Mouse (Mus musculus): ENCODE measurements around the gene Uck2. TPM values are rescaled to one million over a fixed set of nuclear protein-coding genes. Genes with fewer than 3 reads are reported as not detected.

Gene Uck2
- polyA plus RNA-seq, 1 experiment from 2014 or later: 53.0 TPM

DNA sequence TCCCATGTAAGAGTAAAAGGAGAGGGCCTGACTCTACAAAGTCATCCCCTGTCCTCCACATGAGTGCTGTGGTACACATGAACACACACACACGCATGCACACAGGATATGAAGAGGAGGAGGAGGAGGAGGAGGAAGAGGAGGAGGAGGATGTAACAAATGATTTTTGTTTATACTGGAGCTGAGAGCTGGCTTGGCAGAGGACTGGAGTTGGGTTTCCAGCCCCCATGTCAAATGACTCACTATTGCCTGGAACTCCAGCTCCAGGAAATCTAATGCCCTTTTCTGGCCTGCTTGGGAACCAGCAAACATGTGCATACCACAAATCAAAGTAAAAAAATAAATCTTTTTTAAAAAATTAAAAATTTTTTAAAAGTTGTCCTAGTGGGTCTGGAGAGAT is 80.7 kb downstream of the Uck2 start:
- H3K36me3 ChIP-seq (ENCODE audit: control insufficient read depth, insufficient read depth, low read length): no peaks in the 10 kb centered on the region
- WGBS: 89% methylated on average over 1 of the region's 1 CpGs
- ATAC-seq (replicated peaks; ENCODE audit: low FRiP score, low TSS enrichment, low read depth) (no peak), DNase-seq (ENCODE audit: low spot score) (no peak)
- H3K27ac ChIP-seq (ENCODE audit: low read depth): no peak overlapping the region
- H3K4me3 ChIP-seq (ENCODE audit: low read depth, low read length): no peak overlapping the region
- H3K9me3 ChIP-seq (ENCODE audit: control insufficient read depth, low read length): no peaks in the 10 kb centered on the region
- no peaks in the 10 kb centered on the region for H3K27me3 ChIP-seq (replicated peaks; ENCODE audit: control insufficient read depth, insufficient read depth, low read length)
- no peak overlapping the region for H3K9ac ChIP-seq (ENCODE audit: low read length)
- H3K4me1 ChIP-seq (replicated peaks; ENCODE audit: control insufficient read depth, insufficient read depth, low read length): no peaks in the 10 kb centered on the region
- H3K4me2 ChIP-seq (ENCODE audit: low read length): no peak overlapping the region

DNA sequence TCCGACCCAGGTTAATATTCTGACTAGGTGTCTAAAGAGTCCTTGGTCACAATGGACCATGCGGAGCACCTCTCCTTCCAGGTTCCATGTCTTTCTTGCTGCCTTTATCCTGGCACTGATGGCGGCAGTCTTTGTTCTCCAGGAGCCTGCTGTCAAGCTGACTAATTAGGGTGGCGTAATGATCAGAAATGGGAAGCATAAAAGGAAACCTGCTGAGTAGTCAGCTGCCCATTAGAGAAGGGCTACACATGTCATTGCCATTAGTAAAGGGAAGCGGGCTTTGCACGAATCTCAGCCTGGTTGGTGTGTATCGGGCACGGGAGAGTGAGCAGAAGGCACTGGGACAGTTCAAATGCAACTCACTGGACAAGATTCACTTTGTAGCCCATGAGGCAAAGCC is 90.4 kb downstream of the Uck2 start:
- WGBS: 77% methylated on average over 8 of the region's 8 CpGs
- Histone ChIP-seq H3K4me2 (ENCODE audit: low read length) (no peak overlapping the region), H3K9ac (ENCODE audit: low read length) (no peak overlapping the region), H3K36me3 (ENCODE audit: control insufficient read depth, insufficient read depth, low read length) (no peaks in the 10 kb centered on the region), H3K9me3 (ENCODE audit: control insufficient read depth, low read length) (no peaks in the 10 kb centered on the region), H3K27me3 (replicated peaks; ENCODE audit: control insufficient read depth, insufficient read depth, low read length) (no peaks in the 10 kb centered on the region), H3K4me1 (replicated peaks; ENCODE audit: control insufficient read depth, insufficient read depth, low read length) (no peaks in the 10 kb centered on the region), H3K27ac (ENCODE audit: low read depth) (no peak overlapping the region), H3K4me3 (ENCODE audit: low read depth, low read length) (no peak overlapping the region)
- DNase-seq (ENCODE audit: low spot score) (no peak), ATAC-seq (replicated peaks; ENCODE audit: low FRiP score, low TSS enrichment, low read depth) (no peak)

DNA sequence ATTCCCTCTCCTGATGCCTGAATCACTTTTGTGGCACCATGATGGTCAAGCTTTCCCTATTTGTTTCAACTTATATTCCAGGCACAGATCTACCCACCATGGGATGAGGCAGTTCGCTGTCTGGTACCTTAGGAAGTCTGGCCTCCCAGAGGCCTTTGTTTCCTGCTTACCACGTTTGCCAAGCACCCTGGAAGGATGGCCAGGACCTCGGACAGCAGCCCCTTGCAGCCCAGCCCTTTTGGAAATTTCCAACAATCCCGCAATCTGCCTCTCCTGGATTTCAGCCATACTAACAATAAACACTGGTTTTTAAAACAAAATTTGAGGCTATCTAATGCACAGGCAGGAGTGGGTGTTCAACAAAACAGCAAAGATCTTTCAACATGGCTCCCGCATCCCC is 97.3 kb downstream of the Uck2 start:
- 28% methylated on average over 5 of the region's 5 CpGs for WGBS
- H3K27ac ChIP-seq (ENCODE audit: low read depth): no peak overlapping the region
- no peaks in the 10 kb centered on the region for H3K36me3 ChIP-seq (ENCODE audit: control insufficient read depth, insufficient read depth, low read length)
- H3K9ac ChIP-seq (ENCODE audit: low read length): no peak overlapping the region
- ATAC-seq (replicated peaks; ENCODE audit: low FRiP score, low TSS enrichment, low read depth): no peak
- H3K4me1 ChIP-seq (replicated peaks; ENCODE audit: control insufficient read depth, insufficient read depth, low read length): no peaks in the 10 kb centered on the region
- H3K9me3 ChIP-seq (ENCODE audit: control insufficient read depth, low read length): no peaks in the 10 kb centered on the region
- no peak overlapping the region for H3K4me2 ChIP-seq (ENCODE audit: low read length)
- H3K4me3 ChIP-seq (ENCODE audit: low read depth, low read length): no peak overlapping the region
- peak; percentile 77 for DNase-seq (ENCODE audit: low spot score)
- H3K27me3 ChIP-seq (replicated peaks; ENCODE audit: control insufficient read depth, insufficient read depth, low read length): no peaks in the 10 kb centered on the region

- Histone ChIP-seq H3K4me1 (replicated peaks; ENCODE audit: control insufficient read depth, insufficient read depth, low read length) (no peaks in the 10 kb centered on the region), H3K36me3 (ENCODE audit: control insufficient read depth, insufficient read depth, low read length) (no peaks in the 10 kb centered on the region), H3K4me2 (ENCODE audit: low read length) (no peak overlapping the region), H3K27me3 (replicated peaks; ENCODE audit: control insufficient read depth, insufficient read depth, low read length) (no peaks in the 10 kb centered on the region), H3K4me3 (ENCODE audit: low read depth, low read length) (no peak overlapping the region), H3K9me3 (ENCODE audit: control insufficient read depth, low read length) (no peaks in the 10 kb centered on the region), H3K9ac (ENCODE audit: low read length) (no peak overlapping the region), H3K27ac (ENCODE audit: low read depth) (no peak overlapping the region)
- ATAC-seq (replicated peaks; ENCODE audit: low FRiP score, low TSS enrichment, low read depth) (no peak), DNase-seq (ENCODE audit: low spot score) (no peak)
- WGBS: 27% methylated on average over 9 of the region's 9 CpGs
Measured at GRCm38 (mm10) chr1:167181919-167182616, 103.1 kb downstream of the Uck2 start.

Small RNA genes within 50 kb of the gene (microRNA-seq; reads per million reads assigned to microRNA genes)
- gene Mir6347: not detected

Other genes with a start within 250 kb of the Uck2 start
- 94.9 and 99.4 TPM in 2 replicates for gene Tmco1, start 23.1 kb upstream of the Uck2 start, polyA plus RNA-seq (2014; fragmentation: Nextera tagmentation; extraction: Ambion mirVana)
- 77.8 and 83.3 TPM in 2 replicates for gene Aldh9a1, start 64.7 kb upstream of the Uck2 start, polyA plus RNA-seq (2014; fragmentation: Nextera tagmentation; extraction: Ambion mirVana)
- gene Mgst3, start 108.5 kb upstream of the Uck2 start, polyA plus RNA-seq (2014; fragmentation: Nextera tagmentation; extraction: Ambion mirVana): 179 and 217 TPM in 2 replicates
- gene Lrrc52, start 181.5 kb upstream of the Uck2 start, polyA plus RNA-seq (2014; fragmentation: Nextera tagmentation; extraction: Ambion mirVana): not detected in 2 replicates

Measured in intestine, embryonic 14.5 days (tissue).